Mouse (Mus musculus): Measurements from ENCODE around the gene Ksr1. TPM values are rescaled to one million over a fixed set of nuclear protein-coding genes. Genes with fewer than 3 reads are reported as not detected.

Ksr1 gene
- total RNA-seq, 2 experiments from 2014 or later = 53.4 to 70.5 TPM

DNA sequence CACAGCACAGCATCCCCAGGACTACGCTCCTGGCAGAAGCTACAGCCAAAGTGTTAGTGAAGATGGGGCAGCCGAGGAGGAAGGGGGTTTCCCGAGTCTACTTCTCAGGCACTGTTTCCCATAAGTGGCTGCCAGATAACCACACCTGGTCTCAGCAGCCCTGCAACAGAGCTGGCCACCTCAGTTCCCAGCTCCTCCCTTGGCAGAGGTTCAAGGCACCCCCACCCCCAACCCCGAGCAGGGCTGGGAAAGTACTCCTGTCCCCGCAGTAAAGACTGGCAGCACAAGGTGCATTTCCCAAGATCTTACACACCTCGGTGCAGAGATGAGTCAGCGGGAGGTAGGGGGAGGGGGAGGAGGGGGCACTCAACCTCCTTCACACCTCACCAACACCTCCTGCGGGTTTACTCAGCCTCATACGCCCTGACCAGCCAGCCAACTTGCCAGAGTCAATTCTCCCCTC lies 14.2 kb downstream of the Ksr1 start:
- intact Hi-C loops (cut with DNase I) = no loop called here
- DNase-seq (ENCODE audit: low spot score in 2 of 2) = no peak

GRCm38 (mm10) chr11:79129388-79130356 lies 16.5 kb downstream of the Ksr1 start:
- no peak for DNase-seq (ENCODE audit: low spot score in 2 of 2)
- intact Hi-C loops (cut with DNase I) = no loop called here

DNA sequence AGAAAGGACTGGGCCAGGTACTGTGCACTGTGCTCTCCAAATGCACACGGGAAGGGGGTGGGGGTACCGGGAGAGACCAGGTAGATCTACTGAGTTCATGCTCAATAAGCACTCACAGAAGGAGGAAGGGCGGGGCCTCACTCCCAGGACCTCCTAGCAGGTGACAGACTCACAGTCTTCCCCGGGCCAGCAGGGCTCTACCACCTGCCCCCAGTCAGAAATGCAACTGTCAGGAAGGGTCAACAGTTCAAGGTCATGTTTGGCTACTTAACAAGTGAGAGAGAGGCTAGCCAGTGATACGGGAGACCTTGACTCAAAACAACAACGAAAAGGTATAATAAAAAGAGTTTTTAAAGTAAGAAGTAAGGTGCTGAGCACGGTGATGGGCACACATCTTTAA lies 18.0 kb downstream of the Ksr1 start:
- no peak for DNase-seq (ENCODE audit: low spot score in 2 of 2)
- intact Hi-C loops (cut with DNase I) = no loop called here

DNA sequence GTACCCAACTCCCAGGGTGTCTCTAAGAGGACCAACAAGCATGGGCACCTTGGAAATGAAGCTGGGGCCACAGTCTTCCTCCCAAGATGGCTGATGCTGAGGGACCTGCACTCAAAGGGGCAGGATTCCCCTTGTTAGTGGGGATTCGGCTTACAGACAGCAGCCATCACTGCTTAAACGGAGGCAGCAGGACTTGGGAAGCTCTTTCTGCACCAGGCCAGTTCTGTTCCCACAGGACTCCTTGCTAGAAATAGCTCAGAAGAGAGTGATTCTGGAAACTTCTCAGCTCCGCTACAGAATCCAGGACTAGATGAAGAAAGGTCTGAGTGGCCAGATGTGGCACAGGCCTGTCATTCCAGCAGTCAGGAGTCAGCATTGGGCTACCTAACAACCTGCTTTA lies 19.2 kb downstream of the Ksr1 start:
- no peak for DNase-seq (ENCODE audit: low spot score in 2 of 2)
- intact Hi-C loops (cut with DNase I) = no loop called here

GRCm38 (mm10) chr11:79125775-79126174 lies 20.4 kb downstream of the Ksr1 start:
- no peak for DNase-seq (ENCODE audit: low spot score in 2 of 2)
- intact Hi-C loops (cut with DNase I) = no loop called here

DNA sequence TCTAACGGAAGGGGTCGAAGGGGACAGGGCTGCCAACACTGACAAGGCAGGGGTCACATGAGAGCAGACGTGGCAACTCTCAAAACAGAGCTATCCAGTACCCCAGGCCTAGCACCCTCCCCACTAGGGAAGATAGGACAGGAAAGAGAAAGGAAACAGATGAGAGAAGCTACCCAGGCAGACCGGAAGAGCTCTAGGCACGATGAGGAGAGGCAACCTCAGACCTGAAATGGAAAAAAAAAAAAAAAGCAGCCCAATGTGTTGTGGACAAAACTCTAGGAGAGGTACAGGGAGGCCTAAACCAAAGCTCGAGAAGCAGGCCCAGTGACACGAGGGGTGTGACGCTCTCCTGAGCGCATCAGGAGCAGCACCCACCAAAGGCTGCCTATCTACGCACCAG lies 23.7 kb downstream of the Ksr1 start:
- intact Hi-C loops (cut with DNase I) = no loop called here
- no peak for DNase-seq (ENCODE audit: low spot score in 2 of 2)

GRCm38 (mm10) chr11:79120087-79120486 lies 26.1 kb downstream of the Ksr1 start:
- intact Hi-C loops (cut with DNase I) = no loop called here
- no peak for DNase-seq (ENCODE audit: low spot score in 2 of 2)

- intact Hi-C loops (cut with DNase I) = loop anchor here (5.0 kb wide), 1 partner anchor 52 kb away; no protein-coding TSS in a partner anchor
- no peak for DNase-seq (ENCODE audit: low spot score in 2 of 2)
Measured at GRCm38 (mm10) chr11:79118918-79119377, 27.3 kb downstream of the Ksr1 start.

- intact Hi-C loops (cut with DNase I) = loop anchor here (5.0 kb wide), 1 partner anchor 49 kb away; no protein-coding TSS in a partner anchor
- peak; percentile 57 to 64 for DNase-seq (ENCODE audit: low spot score in 2 of 2)
Measured at GRCm38 (mm10) chr11:79116665-79117064, 29.5 kb downstream of the Ksr1 start.

GRCm38 (mm10) chr11:79115659-79116058 lies 30.5 kb downstream of the Ksr1 start:
- intact Hi-C loops (cut with DNase I) = loop anchor here (5.0 kb wide), 1 partner anchor 48 kb away; no protein-coding TSS in a partner anchor
- no peak for DNase-seq (ENCODE audit: low spot score in 2 of 2)

- intact Hi-C loops (cut with DNase I) = no loop called here
- no peak for DNase-seq (ENCODE audit: low spot score in 2 of 2)
Measured at GRCm38 (mm10) chr11:79114061-79114460, 32.1 kb downstream of the Ksr1 start.

GRCm38 (mm10) chr11:79113397-79113796 lies 32.8 kb downstream of the Ksr1 start:
- intact Hi-C loops (cut with DNase I) = no loop called here

DNA sequence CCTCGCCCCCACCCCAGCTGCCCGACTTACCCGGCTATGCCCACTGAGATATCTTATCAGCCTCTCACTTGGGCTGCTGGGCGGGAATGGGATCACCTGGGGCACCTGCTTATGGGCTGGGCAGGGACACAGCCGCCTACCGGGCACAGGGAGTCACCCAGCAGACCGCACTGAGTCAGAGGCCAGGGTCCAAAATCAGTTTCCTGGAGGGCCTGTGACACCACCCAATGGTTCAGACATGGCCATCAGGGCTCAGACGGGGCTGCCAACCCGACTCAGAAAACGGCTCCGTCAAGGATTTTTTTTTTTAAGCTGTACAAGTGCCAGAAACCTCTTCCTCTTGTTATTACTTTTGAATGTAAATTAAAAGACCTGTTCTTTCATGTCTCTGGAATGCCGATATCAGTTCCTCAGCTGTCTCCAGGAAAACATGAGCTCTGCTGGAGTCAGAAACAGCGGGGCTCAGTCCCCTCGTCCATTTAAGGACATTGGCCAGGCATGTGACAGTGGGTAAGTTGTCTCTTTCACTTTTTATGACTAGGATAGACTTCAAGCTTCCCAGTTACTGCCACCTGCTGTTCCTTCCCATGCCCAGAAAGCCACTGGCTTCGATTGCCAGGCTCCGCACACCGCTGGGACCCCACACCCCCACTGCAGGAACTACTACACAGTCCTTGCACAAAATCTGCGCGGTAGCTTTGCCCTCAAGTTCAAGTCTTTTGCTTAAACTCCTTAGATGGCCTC lies 33.5 kb downstream of the Ksr1 start:
- DNase-seq (ENCODE audit: low spot score in 2 of 2) = no peak
- intact Hi-C loops (cut with DNase I) = no loop called here

More at GRCm38 (mm10) chr11:79113397-79113796, 32.8 kb downstream of the Ksr1 start:
- DNase-seq (ENCODE audit: low spot score in 2 of 2) = no peak

- no peak for DNase-seq (ENCODE audit: low spot score in 2 of 2)
- intact Hi-C loops (cut with DNase I) = no loop called here
Measured at GRCm38 (mm10) chr11:79111864-79112558, 34.2 kb downstream of the Ksr1 start.

DNA sequence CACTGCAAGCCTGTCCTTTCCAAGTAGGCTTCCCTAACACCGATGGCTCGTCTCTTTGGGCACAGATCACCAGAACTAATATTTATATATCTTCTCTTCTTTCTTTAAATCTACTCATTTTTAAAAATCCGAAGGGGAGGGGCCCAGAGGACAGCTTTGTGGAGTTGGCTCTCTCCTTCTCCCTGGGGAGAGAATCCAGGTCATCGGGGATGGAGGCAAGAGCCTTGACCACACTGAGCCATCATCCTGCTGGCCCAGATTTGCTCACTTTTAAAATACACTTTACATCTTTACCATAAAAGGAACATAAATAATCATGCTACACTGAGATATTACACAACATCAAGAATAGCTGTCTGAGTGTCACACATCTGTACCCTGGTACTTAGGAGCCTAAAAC lies 35.8 kb downstream of the Ksr1 start:
- intact Hi-C loops (cut with DNase I) = no loop called here
- no peak for DNase-seq (ENCODE audit: low spot score in 2 of 2)

- no peak for DNase-seq (ENCODE audit: low spot score in 2 of 2)
- intact Hi-C loops (cut with DNase I) = no loop called here
Measured at GRCm38 (mm10) chr11:79107934-79108333, 38.3 kb downstream of the Ksr1 start.

DNA sequence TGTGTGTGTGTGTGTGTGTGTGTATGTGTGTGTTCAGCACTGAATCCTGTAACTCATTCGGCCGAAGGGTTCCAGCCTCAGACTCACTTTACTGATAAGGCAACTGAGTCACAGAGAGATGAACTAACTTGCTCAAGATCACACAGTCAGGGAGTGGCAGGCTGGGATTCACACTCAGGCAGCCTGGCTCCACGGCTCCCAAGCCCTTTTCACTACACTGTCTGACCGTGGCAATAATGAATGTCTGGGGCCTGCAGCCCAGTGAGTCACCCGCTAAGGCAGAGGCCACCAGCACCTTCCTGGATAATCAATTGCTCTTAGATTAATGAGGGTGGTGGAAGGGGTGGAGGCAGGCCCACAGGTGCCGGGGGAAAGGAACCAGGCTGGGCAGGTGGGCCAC lies 41.2 kb downstream of the Ksr1 start:
- no peak for DNase-seq (ENCODE audit: low spot score in 2 of 2)
- intact Hi-C loops (cut with DNase I) = no loop called here

GRCm38 (mm10) chr11:79104538-79104937 lies 41.7 kb downstream of the Ksr1 start:
- no peak for DNase-seq (ENCODE audit: low spot score in 2 of 2)
- intact Hi-C loops (cut with DNase I) = no loop called here

DNA sequence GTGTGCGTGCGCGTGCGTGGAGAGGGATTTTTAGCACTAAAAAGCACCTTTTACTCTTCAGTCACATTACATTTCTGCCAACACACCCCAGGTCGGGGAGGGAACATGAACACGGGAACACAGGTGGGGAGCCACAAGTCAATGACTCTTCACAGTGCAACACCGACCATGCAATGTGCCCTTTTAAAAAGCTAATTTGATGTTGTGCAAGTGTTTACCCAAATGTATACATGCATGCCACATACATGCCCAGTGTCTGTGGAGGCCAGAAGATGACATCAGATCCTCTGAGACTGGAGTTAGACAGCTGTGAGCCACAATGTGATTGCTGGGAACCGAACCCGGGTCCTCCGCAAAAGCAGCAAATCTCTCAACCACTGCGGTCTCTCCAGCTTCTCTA lies 42.1 kb downstream of the Ksr1 start:
- DNase-seq (ENCODE audit: low spot score in 2 of 2) = no peak
- intact Hi-C loops (cut with DNase I) = no loop called here

- intact Hi-C loops (cut with DNase I) = no loop called here
- DNase-seq (ENCODE audit: low spot score in 2 of 2) = no peak
Measured at GRCm38 (mm10) chr11:79103461-79103869, 42.7 kb downstream of the Ksr1 start.

Data from left cerebral cortex, postnatal 36 days (tissue).